Mouse (Mus musculus): ENCODE data around the gene Gm27029.

- no peak for TF ChIP-seq CTCF (IDR thresholded peaks at IDR 0.05; ENCODE audit: low read depth, low read length)
- TF ChIP-seq POLR2A (IDR thresholded peaks at IDR 0.05; ENCODE audit: insufficient read depth, low read length), result no peak
- TF ChIP-seq EP300 (IDR thresholded peaks at IDR 0.05; ENCODE audit: insufficient read depth, low read depth, low read length), result no peak
These were observed at the start of gene Gm27029 for GRCm38 (mm10) chr11:101424105-101424851.

Measured in ES-Bruce4 (cell line).